Mouse (Mus musculus): ENCODE measurements around the gene Lrrk2.

DNA sequence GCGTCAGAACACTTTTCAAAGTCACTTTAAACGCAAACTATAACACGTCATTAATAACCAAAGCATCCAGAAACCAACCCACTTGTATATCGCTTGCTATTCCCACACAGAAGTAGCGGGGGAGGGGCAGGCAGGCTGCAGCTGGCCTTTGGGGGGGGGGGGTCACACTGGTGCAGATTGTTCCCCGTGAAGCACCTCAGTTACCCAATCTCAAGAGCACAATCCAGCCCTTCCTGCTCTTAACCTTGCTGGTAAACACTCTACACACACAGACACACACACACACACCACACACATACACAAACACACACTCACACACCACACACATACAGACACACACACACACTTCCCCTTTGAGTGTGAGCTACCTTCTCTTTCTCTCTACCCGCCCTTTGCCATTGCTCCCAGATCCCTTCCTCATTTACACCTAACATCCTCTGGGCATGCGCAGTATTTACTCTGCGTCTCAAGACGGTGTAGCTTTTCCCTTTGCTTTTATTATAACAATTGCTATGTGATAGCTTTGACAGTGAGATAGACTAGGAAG lies 8.3 kb upstream of the Lrrk2 start:
- no peak for TF ChIP-seq ZC3H11A (IDR thresholded peaks at IDR 0.05; ENCODE audit: borderline replicate concordance, low read depth, low read length)
- TF ChIP-seq MAFK (IDR thresholded peaks at IDR 0.05; ENCODE audit: insufficient read depth, low read depth, low read length), result no peak
- no peak for TF ChIP-seq HCFC1 (IDR thresholded peaks at IDR 0.05; ENCODE audit: borderline replicate concordance, insufficient read depth, low read length)

All from ES-E14 (cell line).